Mouse (Mus musculus) urinary bladder, postnatal 4 days (tissue): ENCODE measurements around the gene Elp5.
"Not testable (repeated sequence)": the region's sequence is repeated elsewhere in the genome, so short reads cannot be mapped to it uniquely, and the experiment has no call there.

Source experiments
- DNase-seq, 2 experiments: peaks; one replicate each; pipeline ENCODE4 v3.0.0; 2021 to 2022; ENCODE audit warnings: low spot score in 2 of 2

The Elp5 gene

GRCm38 (mm10) chr11:69982225-69982624, at the start of gene Elp5:
TSS of gene Elp5 (minus strand) at chr11:69982517.
- no peak for DNase-seq

- DNase-seq: no peak
These were observed 49.0 kb upstream of the Elp5 start for GRCm38 (mm10) chr11:70031321-70031670.

- DNase-seq: no peak
These were observed 48.5 kb upstream of the Elp5 start for GRCm38 (mm10) chr11:70030651-70031320.

DNA sequence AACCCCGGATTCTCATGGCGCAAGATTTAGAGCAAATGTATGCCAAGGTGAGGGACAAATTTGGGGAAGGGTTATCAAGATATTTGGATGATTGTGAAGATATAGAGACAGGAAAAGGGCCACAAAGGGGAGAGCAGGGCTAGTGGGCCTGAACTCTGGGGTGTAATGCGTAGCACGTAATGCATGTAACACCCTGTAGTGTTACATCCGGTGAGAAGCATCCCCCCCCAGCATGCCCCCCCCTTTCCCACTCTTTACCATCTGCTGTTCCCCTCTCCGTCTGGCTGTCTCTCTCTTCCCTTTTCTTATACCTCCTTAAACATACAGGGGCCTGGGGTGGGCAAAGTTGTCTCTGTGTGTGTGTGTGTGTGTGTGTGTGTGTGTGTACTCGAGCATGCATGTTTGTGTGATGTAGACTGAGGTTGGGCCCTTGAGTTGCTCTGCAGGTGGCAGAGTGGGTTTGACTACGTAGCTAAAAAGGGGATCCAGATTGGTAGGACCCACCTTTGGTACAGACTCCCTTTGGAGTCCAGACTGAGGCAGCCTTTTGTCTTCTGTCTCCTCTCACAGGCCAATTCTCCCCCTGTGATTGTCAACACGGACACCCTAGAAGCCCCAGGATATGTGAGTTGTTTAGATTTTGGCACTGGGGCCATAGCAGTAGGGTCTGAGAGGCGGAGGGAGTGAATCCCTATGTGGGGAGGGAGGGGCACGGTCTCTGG, 47.7 kb upstream of the Elp5 start:
- no peak for DNase-seq

- peak; percentile 76 to 77 for DNase-seq
These were observed 46.9 kb upstream of the Elp5 start for GRCm38 (mm10) chr11:70029130-70029801.

DNA sequence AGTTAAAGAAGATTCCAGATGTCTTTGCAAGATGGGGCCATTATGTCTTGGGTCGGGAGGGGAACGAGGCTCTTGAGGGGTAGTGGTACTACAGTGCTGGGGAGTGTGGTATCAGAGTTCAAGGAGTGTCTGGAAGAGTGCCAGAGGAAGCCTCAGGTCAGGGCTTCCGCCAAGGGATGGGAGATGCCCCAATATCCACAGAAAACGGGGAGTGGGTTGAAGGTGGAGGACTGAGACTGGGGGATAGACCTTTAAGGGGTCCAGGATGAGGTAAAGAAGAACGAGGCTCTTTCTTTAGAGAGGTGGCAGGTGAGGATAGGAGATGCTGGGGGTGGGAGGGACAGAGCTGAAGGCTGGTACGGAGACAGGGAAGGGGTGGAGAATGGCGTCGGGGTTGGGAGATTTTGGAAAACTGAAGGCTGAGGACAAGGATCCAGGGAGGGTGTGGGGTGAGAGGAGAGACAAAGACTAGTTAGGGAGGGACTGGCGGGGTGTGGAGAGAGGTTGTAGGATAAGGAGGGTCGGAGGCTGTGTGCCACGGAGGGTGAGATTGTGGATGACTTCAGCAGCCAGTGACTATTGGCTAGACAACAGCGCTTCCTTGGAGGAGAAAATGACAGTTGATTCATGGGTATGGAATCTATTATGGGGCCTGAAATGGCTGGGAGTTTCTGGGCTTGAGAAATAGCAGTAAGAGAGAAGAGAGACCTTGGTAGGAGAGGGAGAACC, 46.2 kb upstream of the Elp5 start:
- no peak for DNase-seq

GRCm38 (mm10) chr11:70027397-70027796, 45.1 kb upstream of the Elp5 start:
- no peak for DNase-seq

DNA sequence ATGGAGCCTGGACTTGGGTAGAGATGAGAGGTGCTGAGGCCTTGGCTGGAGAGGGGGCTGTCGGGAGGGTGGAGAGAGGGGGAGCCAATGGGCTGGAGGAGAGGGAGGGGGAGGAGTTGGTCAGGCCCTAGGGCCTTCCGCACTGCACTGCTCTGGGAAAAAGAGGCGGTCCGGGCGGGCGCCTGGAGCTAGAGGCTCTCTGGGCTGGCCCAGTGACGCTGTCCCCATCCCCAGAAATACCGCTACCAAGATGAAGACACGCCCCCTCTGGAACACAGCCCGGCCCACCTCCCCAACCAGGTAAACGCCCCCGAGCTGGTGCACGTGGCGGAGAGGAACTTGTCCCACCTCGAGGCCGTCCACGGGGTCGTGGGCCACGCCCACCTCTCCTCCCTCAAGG, 44.4 kb upstream of the Elp5 start:
- peak; percentile 66 to 76 for DNase-seq

DNA sequence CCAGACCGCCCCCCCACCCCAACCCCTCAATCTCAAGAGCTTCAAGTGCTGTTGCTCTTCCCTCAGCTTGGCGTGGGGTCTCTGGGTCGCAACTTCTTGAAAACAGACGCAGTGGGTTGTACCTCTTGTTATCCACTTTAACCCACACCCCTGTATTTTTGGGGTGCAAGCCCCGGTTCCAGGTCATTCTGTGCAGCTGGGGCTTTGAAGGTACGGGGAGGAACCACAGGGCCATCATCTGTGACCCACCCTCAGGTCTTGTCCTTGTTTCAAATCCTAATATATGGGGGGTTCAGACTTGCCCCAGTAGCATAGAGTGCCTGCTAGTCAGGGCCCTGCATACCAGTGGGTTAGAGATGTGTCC, 41.8 kb upstream of the Elp5 start:
- no peak for DNase-seq

- DNase-seq: no peak
These were observed 41.3 kb upstream of the Elp5 start for GRCm38 (mm10) chr11:70023481-70024150.

DNA sequence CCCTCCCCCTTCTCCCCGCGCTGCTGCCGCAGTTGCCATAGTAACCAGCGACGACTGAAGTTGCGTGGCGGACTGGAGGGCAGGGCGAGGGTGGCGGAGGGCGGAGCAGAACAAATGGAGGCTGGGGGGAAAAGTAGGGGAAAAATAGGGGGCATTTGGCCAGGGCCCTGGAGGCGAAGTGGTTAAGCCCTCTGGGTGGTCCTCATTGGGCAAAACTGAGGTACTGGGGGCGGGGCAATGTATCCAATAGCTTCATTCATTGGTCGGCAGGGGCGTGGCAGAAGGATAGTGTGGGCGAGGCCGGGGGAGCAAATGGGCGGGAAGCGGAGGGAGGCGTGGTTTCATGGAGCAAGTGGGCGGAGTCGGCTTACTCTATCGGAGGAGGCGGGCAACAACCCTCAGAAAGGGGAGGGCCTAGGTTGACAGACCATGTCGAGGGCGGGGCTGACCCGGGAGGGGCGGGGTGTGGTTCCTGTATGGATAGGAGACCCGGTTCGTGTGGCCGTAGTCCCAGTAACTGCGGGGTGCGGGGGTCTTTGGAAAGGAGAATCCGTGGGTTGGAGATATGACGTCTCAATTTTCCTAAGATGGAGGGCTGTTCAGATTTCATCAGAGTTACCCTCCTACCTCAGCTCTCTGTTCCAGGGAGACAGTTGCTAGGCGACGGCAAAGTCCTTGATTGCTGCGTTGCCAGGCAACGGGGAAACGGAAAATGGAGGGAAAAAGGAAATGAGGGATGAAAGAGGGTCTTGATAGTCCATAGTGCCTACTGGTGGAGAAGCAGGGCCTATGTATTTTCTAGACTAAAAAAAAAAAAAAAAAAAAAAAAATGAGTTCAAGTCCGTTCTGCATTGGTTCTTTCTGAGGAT, 39.2 kb upstream of the Elp5 start:
- DNase-seq: peak; percentile 96 to 99

GRCm38 (mm10) chr11:70020731-70021263, 38.5 kb upstream of the Elp5 start:
- peak in 1 of 2 experiments; percentile 62 for DNase-seq

DNA sequence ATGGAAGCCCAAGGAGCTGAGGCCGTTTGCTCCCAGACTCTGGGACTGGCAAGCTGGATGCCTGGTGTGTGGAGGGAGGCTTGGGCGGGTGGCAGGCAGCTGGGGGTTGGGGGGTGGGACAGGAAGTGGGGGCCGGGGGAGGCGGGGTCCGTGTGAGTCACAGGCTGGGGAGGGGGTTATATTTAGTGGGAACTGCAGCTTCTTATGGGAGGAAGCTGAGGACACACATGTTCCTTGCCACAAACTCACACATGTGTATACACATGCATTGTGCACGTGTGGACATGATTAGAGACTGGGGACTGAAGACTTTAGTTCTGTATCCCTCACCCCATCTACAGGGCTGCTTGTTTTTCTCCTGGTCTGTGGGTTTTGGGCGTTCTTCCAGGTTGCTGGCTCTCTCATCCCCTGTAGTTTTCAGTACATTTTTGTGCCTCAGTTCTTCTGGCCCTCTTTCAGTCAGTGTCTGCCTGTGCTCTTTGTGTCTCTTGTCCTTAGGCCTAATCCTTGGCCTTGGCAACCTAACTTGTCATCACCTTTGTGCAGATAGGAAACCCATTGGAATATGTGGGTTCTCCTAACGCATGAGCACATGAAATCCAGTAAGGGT, 37.8 kb upstream of the Elp5 start:
- no peak for DNase-seq

DNA sequence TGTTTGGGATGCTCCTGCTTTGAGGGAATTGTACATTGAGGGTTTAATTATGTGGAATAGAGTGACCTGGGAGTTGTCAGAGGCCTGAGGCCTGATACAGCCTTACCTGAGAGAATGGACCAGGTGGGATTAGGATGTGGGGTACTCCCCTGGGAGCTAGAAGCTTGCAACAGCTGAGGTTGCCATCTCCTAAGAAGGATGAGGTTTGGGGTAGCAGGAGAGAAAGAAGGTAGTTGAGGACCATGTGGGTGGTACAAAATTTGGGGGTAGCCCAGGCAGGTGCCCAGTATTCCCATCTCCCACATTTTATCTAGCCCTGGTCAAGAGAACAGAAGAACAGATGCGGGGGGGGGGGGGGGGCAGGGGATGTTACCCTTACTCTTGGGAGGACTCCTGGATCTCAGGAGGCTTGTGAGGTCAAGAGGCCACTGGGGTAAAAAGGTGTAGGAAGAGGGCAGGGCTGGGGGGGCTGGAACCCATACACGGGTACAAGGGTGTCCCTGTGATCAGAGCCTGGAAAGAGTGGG, 37.2 kb upstream of the Elp5 start:
- DNase-seq: no peak

- peak in 1 of 2 experiments; percentile 74 for DNase-seq
These were observed 36.0 kb upstream of the Elp5 start for GRCm38 (mm10) chr11:70018131-70018990.

- no peak for DNase-seq
These were observed 35.0 kb upstream of the Elp5 start for GRCm38 (mm10) chr11:70017199-70017767.

GRCm38 (mm10) chr11:70016669-70017068, 34.4 kb upstream of the Elp5 start, which contains the start of gene Dlg4:
TSS of gene Dlg4 (plus strand) at chr11:70016942.
- no peak for DNase-seq

DNA sequence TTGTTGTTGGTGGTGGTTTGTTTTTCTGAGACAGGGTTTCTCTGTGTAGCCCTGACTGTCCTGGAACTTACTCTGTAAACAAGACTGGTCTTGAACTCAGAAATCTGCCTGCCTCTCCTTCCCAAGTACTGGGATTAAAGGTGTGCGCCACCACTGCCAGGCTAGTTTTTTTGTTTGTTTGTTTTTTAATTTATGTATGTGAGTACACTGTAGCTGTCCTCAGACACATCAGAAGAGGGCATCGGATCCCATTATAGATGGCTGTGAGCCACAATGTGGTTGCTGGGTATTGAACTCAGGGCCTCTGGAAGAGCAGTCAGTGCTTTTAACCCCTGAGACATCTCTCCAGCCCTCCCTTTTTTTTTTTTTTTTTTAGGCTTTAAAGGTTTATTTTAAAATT, 33.9 kb upstream of the Elp5 start:
- not testable (repeated sequence) for DNase-seq
